ENCODE assay signal across 8 mouse cellular contexts in genomic region chr10:59323100-59323487, GRCm38 (mm10). TPM values are rescaled to one million over a fixed set of nuclear protein-coding genes. Genes with fewer than 3 reads are reported as not detected.
DNase-seq lines count a peak whose midpoint lies in the region; ATAC-seq lines count a peak whose summit lies in the region.

P4ha1 (plus strand) TSS chr10:59323296.

- peak within 1 kb of the TSS; percentile 68 for H3K4me3 ChIP-seq in hindbrain, embryonic 11.5 days (ENCODE audit: low read depth, low read length)

- under 1% methylated on average over 28 of the region's 39 CpGs for WGBS in hindbrain, embryonic 11.5 days

- no peaks in the 10 kb centered on the region for H3K27me3 ChIP-seq in hindbrain, embryonic 11.5 days (ENCODE audit: control insufficient read depth, insufficient read depth, low read length)

- H3K4me2 ChIP-seq in hindbrain, embryonic 11.5 days (replicated peaks; ENCODE audit: low read depth, low read length), result peak within 1 kb of the TSS; percentile 57

- no peaks in the 10 kb centered on the region for H3K36me3 ChIP-seq in hindbrain, embryonic 11.5 days (ENCODE audit: control insufficient read depth, insufficient read depth, low read length)

- peak; percentile 99 for ATAC-seq in hindbrain, embryonic 11.5 days (ENCODE audit: low FRiP score)

- H3K27ac ChIP-seq in hindbrain, embryonic 11.5 days (ENCODE audit: low read depth, low read length), result peak within 1 kb of the TSS; percentile 95

- H3K4me1 ChIP-seq in hindbrain, embryonic 11.5 days (replicated peaks; ENCODE audit: control insufficient read depth, insufficient read depth, low read length), result no peaks in the 10 kb centered on the region

- H3K9me3 ChIP-seq in hindbrain, embryonic 11.5 days (ENCODE audit: control insufficient read depth, low read length), result no peaks in the 10 kb centered on the region

- peak; percentile 100 for DNase-seq in MN1 (ENCODE audit: low spot score)
- DNase-seq in cerebellum, adult 9-10 months, result peak; percentile 99
- DNase-seq in frontal cortex, adult 2 months (ENCODE audit: extremely low spot score in 1 of 2, low spot score in 1 of 2), result peak; percentile 97 to 100
- peak; percentile 99 for DNase-seq in hindbrain, embryonic 11.5 days (ENCODE audit: low spot score)
- DNase-seq in layer of hippocampus, postnatal 10 days (ENCODE audit: low spot score in 2 of 2), result peak; percentile 99
- DNase-seq in lung, postnatal 10 days, result peak; percentile 99
- DNase-seq in ovary, postnatal 36 days (ENCODE audit: low spot score), result peak; percentile 100
- DNase-seq in thymus, postnatal 25 days, result peak; percentile 98

- peak within 1 kb of the TSS; percentile 83 for H3K9ac ChIP-seq in hindbrain, embryonic 11.5 days (ENCODE audit: low read depth, low read length)

RNA-seq across cellular contexts. Expression of gene P4ha1, which starts in this region (rescaled TPM):
- polyA plus RNA-seq in frontal cortex, adult 2 months (2012; rRNA removed), result 27.4 and 29.2 TPM in 2 replicates
- 44.6 and 51.6 TPM in 2 replicates for polyA plus RNA-seq in hindbrain, embryonic 11.5 days (2014; fragmentation: Nextera tagmentation; extraction: Ambion mirVana)
- 10 to 100 TPM; 29.8 to 30.9 TPM for total RNA-seq in layer of hippocampus, postnatal 10 days (2021)

Comparison
In these comparisons a context has a peak if more than half of its experiments do, and no peak if none do; other contexts are left out.
1. Peak in every context shown above with its lines: DNase-seq, ATAC-seq, H3K4me3 ChIP-seq and H3K27ac ChIP-seq.